Mouse (Mus musculus) E14TG2a.4 (cell line): ENCODE results near the gene Wdr72.

Source experiments
- H3K27me3 ChIP-seq: 2 replicates; pipeline ENCODE4 v1.6.1; 2014; ENCODE audit warnings: low read length, control low read depth; ENCODE audit not compliant: insufficient read depth
- H3K36me3 ChIP-seq: 2 replicates; pipeline ENCODE4 v1.6.1; 2014; ENCODE audit warnings: low read length, control low read depth; ENCODE audit not compliant: insufficient read depth
- H3K4me1 ChIP-seq: replicated peaks from 2 replicates; pipeline ENCODE4 v1.6.1; 2014; ENCODE audit warnings: low read depth, low read length, control low read depth
- H3K4me3 ChIP-seq: replicated peaks from 2 replicates; pipeline ENCODE4 v1.5.1; 2014; ENCODE audit warnings: mild to moderate bottlenecking, low read length
- H3K9me3 ChIP-seq: 2 replicates; pipeline ENCODE4 v1.6.1; 2014; ENCODE audit warnings: low read length, control low read depth
- CTCF ChIP-seq: conservative IDR thresholded peaks from 2 replicates; pipeline ENCODE4 v1.5.1; 2014; ENCODE audit warnings: low read length
- NANOG ChIP-seq: IDR thresholded peaks from 2 replicates; pipeline ENCODE4 v1.6.1; 2014; ENCODE audit warnings: borderline replicate concordance, low read length, mixed read lengths
- POU5F1 ChIP-seq: IDR thresholded peaks from 2 replicates; pipeline ENCODE4 v1.6.1; 2014; ENCODE audit warnings: low read length, borderline replicate concordance

Wdr72 gene

DNA sequence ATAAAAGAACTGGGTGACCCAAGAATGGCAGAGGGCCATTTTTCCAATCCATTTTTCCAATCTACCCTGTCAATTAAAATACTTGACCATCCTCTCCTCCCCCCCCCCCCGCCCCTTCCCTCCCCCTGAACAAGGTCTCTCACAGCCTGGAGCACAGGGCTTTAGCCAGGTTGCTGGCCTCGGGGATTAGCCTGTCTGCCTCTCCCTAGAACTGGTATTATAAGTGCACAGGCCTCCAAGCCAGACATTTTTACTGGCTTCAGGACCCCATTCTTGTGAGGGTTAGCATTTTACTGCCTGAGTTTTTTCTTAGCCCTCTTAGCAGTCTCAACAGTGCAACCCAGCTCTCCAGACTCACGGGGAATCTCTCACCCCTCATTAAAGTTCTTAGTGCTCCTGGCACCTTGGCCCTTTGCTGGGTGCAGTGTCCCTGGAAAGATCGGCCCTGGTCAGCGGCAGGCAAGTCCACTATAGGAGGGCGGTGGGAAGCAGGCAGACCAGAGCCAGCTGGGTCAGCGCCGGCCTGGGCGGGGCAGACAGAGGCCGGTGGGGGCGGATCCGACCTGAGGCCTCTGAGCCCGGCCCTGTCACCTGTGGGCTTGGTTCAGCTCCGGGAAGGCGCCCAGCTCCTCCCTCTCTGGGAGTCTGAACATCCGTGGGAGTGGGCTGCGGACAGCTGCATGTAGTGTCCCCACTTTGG is at the start of gene Wdr72:
Gene Wdr72 (plus strand): TSS at position 596 of the 700 bp plus-strand sequence.
- TF ChIP-seq NANOG (no peak), CTCF (no peak), POU5F1 (no peak)
- Histone ChIP-seq H3K4me1 (peaks cover 10% of the 10 kb centered on the region), H3K36me3 (no peaks in the 10 kb centered on the region), H3K4me3 (peak within 1 kb of the TSS; percentile 68), H3K9me3 (no peaks in the 10 kb centered on the region), H3K27me3 (peaks cover 22% of the 10 kb centered on the region)

DNA sequence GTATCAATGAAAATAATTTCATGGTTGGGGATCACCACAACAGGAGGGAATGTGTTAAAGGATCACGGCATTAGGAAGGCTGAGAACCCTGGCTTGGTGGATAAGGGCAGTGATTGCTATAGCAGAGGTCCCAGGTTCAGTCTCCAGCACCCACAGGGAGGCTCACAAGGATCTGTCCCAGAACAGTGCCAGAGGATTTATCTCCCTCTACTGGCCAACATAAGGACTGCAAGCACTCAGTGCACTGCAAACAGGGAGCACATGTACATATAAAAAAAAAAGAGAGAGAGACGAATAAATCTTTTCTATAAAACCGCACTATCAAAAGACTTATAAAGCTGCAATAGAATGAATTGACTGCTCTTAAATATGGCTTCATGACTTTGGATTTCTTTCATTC is 43.9 kb upstream of the Wdr72 start:
- no peak overlapping the region for H3K4me3 ChIP-seq
- no peaks in the 10 kb centered on the region for H3K4me1 ChIP-seq
- H3K27me3 ChIP-seq, result no peaks in the 10 kb centered on the region
- H3K9me3 ChIP-seq, result no peaks in the 10 kb centered on the region
- TF ChIP-seq POU5F1 (no peak), NANOG (no peak), CTCF (peak; percentile 74)
- no peaks in the 10 kb centered on the region for H3K36me3 ChIP-seq

DNA sequence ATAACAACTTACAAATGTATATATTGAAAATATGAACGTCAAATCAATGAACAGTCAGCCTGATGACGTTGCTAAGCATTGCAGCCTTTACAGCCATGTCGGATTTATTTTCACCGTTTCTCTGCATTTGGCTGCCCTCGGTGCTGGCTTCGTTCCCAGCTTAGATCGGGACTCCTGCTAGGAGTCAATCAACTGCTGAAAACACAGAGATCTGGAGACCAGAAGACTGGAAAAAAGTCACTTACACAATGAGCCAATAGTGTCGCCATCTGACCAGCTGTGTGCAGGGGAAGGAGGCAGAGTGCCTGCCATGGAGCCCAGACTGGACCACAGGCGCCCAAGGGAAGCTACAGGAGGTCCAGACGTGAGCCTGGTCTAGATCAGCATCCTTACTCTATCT is 43.4 kb upstream of the Wdr72 start:
- Histone ChIP-seq H3K36me3 (no peaks in the 10 kb centered on the region), H3K4me3 (no peak overlapping the region), H3K27me3 (no peaks in the 10 kb centered on the region), H3K4me1 (no peaks in the 10 kb centered on the region), H3K9me3 (no peaks in the 10 kb centered on the region)
- TF ChIP-seq POU5F1, result no peak
- TF ChIP-seq NANOG, result no peak
- no peak for TF ChIP-seq CTCF

DNA sequence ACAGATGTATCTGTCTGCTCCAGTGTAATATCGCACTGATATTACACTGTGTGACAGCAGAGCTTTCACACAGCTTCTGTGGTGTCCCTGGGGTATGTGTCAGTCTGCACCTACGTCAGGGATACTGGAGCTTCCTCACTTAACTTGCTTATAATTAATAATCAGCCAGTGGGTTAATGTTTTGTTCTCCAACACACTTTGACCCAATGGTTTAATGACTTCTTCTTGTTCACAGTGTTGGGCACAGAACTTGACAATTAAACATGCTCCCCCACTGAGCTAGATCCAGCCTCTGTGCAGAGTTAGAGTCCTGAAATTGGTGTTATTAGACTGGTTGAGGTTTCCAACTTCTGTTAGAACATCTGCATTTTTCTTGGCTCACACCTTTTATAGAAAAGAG is 34.2 kb upstream of the Wdr72 start:
- no peaks in the 10 kb centered on the region; the same call in 1 of the 2 replicates for H3K4me1 ChIP-seq
- TF ChIP-seq POU5F1, result no peak
- TF ChIP-seq CTCF, result no peak
- no peak for TF ChIP-seq NANOG
- H3K4me3 ChIP-seq, result no peak overlapping the region
- H3K36me3 ChIP-seq, result no peaks in the 10 kb centered on the region
- H3K27me3 ChIP-seq, result no peaks in the 10 kb centered on the region
- H3K9me3 ChIP-seq, result no peaks in the 10 kb centered on the region

DNA sequence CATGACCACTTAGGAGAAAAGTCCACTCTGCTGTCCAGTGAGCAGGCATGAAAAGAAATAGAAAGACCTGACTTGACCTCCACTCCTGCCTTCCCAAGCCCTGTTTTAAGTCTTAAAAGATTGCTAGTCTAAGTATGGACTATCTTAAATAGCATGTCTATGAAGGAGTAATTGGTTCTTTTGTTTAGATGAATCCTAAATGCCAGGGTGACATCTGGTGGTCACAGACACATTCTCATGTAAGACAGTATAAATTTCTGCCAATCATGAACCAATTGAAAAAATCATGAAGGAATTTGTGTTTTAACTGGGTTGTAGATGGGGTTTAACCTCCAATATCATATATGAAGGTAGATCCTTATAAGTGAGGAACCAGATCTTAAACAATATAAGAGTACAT is 31.7 kb upstream of the Wdr72 start:
- H3K4me3 ChIP-seq, result no peak overlapping the region
- TF ChIP-seq CTCF, result no peak
- TF ChIP-seq NANOG, result no peak
- TF ChIP-seq POU5F1, result no peak
- H3K36me3 ChIP-seq, result no peaks in the 10 kb centered on the region
- no peaks in the 10 kb centered on the region for H3K27me3 ChIP-seq
- H3K4me1 ChIP-seq, result no peaks in the 10 kb centered on the region; the same call in 1 of the 2 replicates
- H3K9me3 ChIP-seq, result no peaks in the 10 kb centered on the region

DNA sequence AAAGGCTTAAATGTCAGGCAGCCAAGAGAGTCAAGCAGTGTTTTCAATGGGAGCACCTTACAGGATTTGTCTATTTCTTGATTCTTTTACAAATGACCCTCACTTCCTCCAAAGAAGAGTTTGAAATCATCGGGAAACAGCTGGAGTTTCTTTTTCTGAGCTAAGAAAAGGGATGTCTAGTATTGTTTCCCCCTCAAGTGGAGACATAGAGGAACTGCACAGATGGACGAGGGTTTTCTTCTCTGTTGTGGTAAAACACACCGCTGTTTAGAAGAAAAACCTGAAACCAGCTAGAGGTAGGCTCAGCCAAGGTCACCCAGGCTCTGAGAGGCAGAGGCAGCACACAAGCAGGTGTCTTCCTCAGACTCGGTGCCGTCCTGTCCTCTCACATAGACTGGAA is 29.9 kb upstream of the Wdr72 start:
- Histone ChIP-seq H3K27me3 (no peaks in the 10 kb centered on the region), H3K9me3 (no peaks in the 10 kb centered on the region), H3K4me1 (no peaks in the 10 kb centered on the region; the same call in 1 of the 2 replicates), H3K36me3 (no peaks in the 10 kb centered on the region), H3K4me3 (no peak overlapping the region)
- TF ChIP-seq POU5F1, result no peak
- TF ChIP-seq CTCF, result peak; percentile 33

DNA sequence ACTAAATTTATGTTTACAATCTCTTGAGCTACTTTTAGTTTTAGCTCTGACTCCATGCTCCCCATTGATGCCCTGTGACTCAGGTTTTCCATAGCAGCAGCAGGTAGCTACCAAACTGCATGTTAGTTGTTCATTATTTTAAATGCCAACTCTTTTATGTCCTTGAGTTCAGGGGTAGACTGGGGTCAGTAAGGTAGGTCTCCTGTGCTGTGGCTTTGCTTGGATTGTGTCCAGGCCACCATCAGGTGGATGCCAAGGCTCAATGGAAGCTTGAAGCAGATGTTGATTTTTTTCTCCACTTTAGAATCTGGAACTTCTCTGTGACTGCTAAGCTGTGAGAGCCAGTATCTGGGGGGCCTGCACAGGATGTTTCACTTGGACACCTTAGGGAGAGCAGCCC is 8.6 kb upstream of the Wdr72 start:
- H3K4me1 ChIP-seq, result no peaks in the 10 kb centered on the region
- H3K27me3 ChIP-seq, result no peaks in the 10 kb centered on the region
- no peak overlapping the region for H3K4me3 ChIP-seq
- TF ChIP-seq POU5F1, result no peak
- TF ChIP-seq CTCF, result no peak
- TF ChIP-seq NANOG, result no peak
- H3K9me3 ChIP-seq, result peaks cover 5% of the 10 kb centered on the region
- no peaks in the 10 kb centered on the region for H3K36me3 ChIP-seq

DNA sequence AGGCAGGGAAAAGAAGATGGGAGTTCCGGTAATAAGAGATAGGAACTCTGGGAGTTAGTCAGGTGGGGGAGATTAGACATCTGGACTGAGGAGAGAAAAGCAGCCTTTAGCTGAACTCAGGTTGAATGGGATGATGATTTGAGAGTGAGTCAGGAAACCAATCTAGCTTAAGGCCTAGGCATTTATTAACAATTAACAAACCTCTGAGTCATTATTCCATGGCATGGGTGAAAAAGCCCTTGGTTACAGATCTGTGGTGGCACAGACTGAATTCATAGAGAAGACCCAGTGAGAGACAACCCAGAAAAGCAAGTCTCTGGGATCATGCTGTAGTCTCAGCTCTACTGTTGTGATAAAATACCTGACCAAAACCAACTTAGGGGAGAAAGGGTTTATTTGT is 7.5 kb upstream of the Wdr72 start:
- Histone ChIP-seq H3K36me3 (no peaks in the 10 kb centered on the region), H3K27me3 (no peaks in the 10 kb centered on the region), H3K4me1 (no peaks in the 10 kb centered on the region), H3K4me3 (no peak overlapping the region), H3K9me3 (peaks cover 5% of the 10 kb centered on the region)
- TF ChIP-seq POU5F1 (no peak), NANOG (no peak), CTCF (no peak)

DNA sequence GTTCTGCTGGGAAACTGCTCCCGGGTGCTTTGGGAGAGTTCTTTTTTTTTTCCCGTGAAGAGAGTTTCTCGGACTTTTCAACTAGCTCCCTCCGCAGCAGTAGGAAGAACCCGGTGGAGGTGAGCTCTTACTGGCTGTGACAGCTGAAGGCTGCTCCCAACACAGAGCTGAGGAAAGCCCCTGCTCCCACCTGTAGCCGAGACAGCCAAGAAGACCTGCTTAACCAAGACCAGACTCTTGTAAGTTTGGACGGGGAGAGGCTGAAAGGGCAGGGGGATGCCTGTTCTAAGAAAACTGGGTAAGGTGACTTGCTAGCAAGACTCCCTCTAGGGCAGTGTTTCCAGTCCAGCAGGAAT is 283 bp downstream of the Wdr72 start:
- H3K27me3 ChIP-seq, result peaks cover 22% of the 10 kb centered on the region
- TF ChIP-seq POU5F1 (no peak), CTCF (no peak), NANOG (no peak)
- H3K4me3 ChIP-seq, result peak overlapping the region; percentile 68
- no peaks in the 10 kb centered on the region for H3K9me3 ChIP-seq
- H3K36me3 ChIP-seq, result no peaks in the 10 kb centered on the region
- H3K4me1 ChIP-seq, result peaks cover 10% of the 10 kb centered on the region
